Mouse (Mus musculus): ENCODE results near the gene Fgfr2.

- TF ChIP-seq POLR2A (IDR thresholded peaks at IDR 0.05; ENCODE audit: low read depth, low read length) (no peak), CTCF (conservative IDR thresholded peaks at IDR 0.05; ENCODE audit: insufficient read depth, insufficient read length, low read depth, low read length) (no peak)
Observed at GRCm38 (mm10) chr7:130394697-130395096, 2728.5 kb downstream of the Fgfr2 start.

Measured in kidney, adult 2 months (tissue).